Mouse (Mus musculus) hindbrain, embryonic 10.5 days (tissue): Measurements from ENCODE around the gene Limd2. TPM values are rescaled to one million over a fixed set of nuclear protein-coding genes. Genes with fewer than 3 reads are reported as not detected.

Source experiments
- DNase-seq: peaks from one replicate; pipeline ENCODE4 v3.0.0-alpha.2; 2017; ENCODE audit warnings: low spot score
- H3K27ac ChIP-seq: fragments of 300-500 bp; sonication (generic); 2 replicates; pipeline ENCODE4 v1.5.1; 2016; ENCODE audit warnings: mild to moderate bottlenecking, moderate library complexity
- H3K27me3 ChIP-seq: fragments of 300-500 bp; sonication (generic); 2 replicates; pipeline ENCODE4 v1.6.1; 2016; ENCODE audit warnings: mild to moderate bottlenecking; ENCODE audit not compliant: poor library complexity, insufficient read depth, severe bottlenecking
- H3K36me3 ChIP-seq: fragments of 300-500 bp; sonication (generic); 2 replicates; pipeline ENCODE4 v1.6.1; 2016; ENCODE audit warnings: mild to moderate bottlenecking, moderate library complexity
- H3K4me1 ChIP-seq: fragments of 300-500 bp; sonication (generic); replicated peaks from 2 replicates; pipeline ENCODE4 v1.6.1; 2016; ENCODE audit warnings: mild to moderate bottlenecking
- H3K4me3 ChIP-seq: fragments of 300-500 bp; sonication (generic); 2 replicates; pipeline ENCODE4 v1.5.1; 2016; ENCODE audit warnings: mild to moderate bottlenecking, moderate library complexity
- H3K9me3 ChIP-seq: fragments of 300-500 bp; sonication (generic); 2 replicates; pipeline ENCODE4 v1.6.1; 2016; ENCODE audit warnings: mild to moderate bottlenecking, moderate library complexity
- WGBS: fragments of 180-500 bp; shearing (Covaris S2); methylation state at CpG from one replicate; pipeline ENCODE4 v1.1.7; 2016; 5-methylcytosine and 5-hydroxymethylcytosine counted together
- polyA plus RNA-seq: library from polyadenylated mRNA; unstranded; fragments of >200 nt; fragmentation: Nextera tagmentation; extraction: Ambion mirVana; gene quantifications from 2 replicates; pipeline ENCODE4 v1.2.1, GENCODE M21; 2016

Limd2 gene
- polyA plus RNA-seq, 1 experiment from 2014 or later, result 418 TPM

DNA sequence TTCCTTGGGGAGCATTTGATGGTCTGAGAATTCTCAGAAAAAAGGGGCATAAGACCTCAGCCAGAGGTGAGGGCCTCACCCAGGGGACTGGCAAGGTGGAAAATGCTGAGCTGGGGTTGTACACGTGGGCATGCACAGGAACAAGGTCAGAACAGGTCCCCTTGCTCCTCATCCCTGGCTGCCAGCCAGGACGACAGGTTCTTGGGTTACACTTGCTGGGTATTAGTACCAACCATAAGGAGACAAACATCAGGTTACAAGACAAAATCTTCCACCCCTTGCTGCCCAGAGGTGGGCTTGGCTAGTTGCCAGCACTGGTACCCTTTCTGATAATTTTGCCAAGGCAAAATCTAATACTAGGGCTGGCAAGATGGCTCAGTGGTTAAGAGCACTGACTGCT, 1.6 kb upstream of the Limd2 start:
- Histone ChIP-seq H3K27ac (no peak overlapping the region), H3K27me3 (no peaks in the 10 kb centered on the region), H3K9me3 (no peaks in the 10 kb centered on the region), H3K36me3 (peaks cover 68% of the 10 kb centered on the region), H3K4me1 (peaks cover 45% of the 10 kb centered on the region), H3K4me3 (no peak overlapping the region)
- WGBS, result 92% methylated on average over 2 of the region's 2 CpGs
- no peak for DNase-seq

DNA sequence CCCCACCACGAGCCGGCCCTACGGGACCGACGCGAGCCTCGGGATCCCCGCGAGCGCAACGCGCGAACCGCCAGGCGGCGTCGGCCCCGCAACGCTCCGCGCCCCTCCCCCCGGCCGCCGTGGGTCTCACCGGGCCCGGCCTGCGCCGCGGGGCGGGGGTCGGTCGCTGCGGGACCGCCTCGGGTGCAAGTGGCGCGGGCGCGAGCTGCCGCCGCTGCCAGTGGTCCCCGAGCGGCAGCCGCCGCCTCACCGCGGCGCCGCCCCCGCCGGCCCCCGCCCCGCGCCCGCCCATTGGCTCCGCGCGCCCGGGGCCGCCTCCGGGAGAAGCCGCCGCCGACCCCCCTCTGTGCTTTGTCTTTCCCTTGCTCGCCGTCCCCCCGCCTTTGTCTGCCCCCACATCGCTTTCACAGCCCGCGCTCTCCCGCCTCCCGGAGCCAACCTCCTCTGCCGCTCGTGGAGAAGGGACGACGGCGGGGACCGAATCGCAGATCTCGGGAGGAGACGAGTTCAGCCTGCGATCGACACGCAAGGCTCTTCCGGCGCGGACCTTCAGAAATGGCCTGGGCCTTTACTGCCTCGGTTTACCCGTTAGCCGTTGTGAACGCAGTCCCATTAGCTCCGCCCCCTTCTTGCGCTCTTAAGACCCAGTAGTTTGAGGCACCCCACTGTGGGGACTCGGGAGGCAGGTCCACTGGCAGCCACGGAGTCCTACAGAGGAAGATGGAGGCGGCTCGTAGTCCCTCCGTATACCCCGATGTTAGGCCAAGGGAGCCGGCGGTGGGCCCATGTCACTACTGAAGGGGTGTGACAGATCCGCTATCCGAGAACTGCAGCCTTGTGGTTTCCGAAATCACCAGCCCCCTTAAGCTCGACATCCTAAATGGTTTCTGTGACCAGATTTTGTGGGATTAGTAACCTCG, 479 bp downstream of the Limd2 start:
- under 1% methylated on average over 101 of the region's 106 CpGs for WGBS
- Histone ChIP-seq H3K4me1 (peaks cover 58% of the 10 kb centered on the region), H3K27ac (peak overlapping the region; percentile 99), H3K27me3 (no peaks in the 10 kb centered on the region), H3K9me3 (no peaks in the 10 kb centered on the region), H3K4me3 (peak overlapping the region; percentile 89), H3K36me3 (peaks cover 68% of the 10 kb centered on the region)
- peak; percentile 85 for DNase-seq

DNA sequence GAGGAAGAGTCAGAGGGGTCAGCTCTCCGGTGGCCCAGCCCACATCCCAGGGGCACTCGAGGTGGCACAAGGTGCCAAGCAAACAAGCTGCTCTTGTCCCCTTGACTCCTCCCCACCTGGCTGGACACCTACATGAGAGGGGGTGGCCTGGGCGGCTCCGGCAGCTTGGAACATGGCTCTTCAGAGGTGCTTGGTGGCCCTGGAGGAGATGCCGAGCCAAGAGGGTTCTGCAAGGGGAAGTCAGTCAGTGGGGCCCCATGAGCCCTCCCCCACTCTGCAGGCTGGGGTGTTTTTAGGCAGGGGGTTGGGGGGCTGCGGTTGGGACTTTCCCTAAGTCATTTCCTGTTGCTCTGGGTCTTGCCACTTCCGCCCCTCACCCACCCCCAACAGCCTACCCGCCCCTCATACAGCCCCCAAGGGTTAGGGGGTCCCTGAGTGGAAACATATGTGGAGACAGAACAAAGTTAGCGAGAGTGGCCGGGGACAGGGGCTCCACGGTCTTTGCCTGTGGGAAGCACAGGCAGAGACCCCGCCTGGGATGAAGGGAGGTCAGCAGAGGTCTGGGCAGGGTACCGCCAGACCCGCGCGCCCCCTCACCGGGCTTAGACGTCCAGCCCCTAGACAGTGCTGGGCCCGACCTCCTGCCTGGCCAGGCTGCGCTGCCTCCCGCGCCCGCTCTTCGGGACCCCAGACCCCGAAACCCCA, 1.3 kb downstream of the Limd2 start:
- peak; percentile 67 for DNase-seq
- 2% methylated on average over 25 of the region's 25 CpGs for WGBS
- Histone ChIP-seq H3K36me3 (peaks cover 68% of the 10 kb centered on the region), H3K4me3 (peak overlapping the region; percentile 89), H3K4me1 (peaks cover 64% of the 10 kb centered on the region), H3K27me3 (no peaks in the 10 kb centered on the region), H3K9me3 (no peaks in the 10 kb centered on the region), H3K27ac (peak overlapping the region; percentile 99)

DNA sequence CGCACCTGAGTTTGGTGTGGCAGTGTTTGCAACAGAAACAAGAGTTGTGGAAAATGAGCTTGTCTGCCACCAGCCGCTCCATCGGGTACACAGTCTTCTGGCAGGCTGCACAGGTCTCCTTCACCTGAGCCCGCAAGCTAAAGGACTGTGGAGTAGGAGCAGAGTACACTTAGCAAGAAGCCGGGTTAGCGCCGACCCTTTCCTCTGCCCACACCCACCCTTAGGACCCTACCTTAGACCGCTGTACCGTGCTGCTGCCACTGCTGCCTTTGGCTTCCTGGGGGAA, 1.8 kb downstream of the Limd2 start:
- Histone ChIP-seq H3K36me3 (peaks cover 68% of the 10 kb centered on the region), H3K4me1 (peaks cover 69% of the 10 kb centered on the region), H3K27me3 (no peaks in the 10 kb centered on the region), H3K27ac (peak overlapping the region; percentile 99), H3K4me3 (peak overlapping the region; percentile 89), H3K9me3 (no peaks in the 10 kb centered on the region)
- WGBS, result 43% methylated on average over 9 of the region's 9 CpGs
- DNase-seq, result no peak

DNA sequence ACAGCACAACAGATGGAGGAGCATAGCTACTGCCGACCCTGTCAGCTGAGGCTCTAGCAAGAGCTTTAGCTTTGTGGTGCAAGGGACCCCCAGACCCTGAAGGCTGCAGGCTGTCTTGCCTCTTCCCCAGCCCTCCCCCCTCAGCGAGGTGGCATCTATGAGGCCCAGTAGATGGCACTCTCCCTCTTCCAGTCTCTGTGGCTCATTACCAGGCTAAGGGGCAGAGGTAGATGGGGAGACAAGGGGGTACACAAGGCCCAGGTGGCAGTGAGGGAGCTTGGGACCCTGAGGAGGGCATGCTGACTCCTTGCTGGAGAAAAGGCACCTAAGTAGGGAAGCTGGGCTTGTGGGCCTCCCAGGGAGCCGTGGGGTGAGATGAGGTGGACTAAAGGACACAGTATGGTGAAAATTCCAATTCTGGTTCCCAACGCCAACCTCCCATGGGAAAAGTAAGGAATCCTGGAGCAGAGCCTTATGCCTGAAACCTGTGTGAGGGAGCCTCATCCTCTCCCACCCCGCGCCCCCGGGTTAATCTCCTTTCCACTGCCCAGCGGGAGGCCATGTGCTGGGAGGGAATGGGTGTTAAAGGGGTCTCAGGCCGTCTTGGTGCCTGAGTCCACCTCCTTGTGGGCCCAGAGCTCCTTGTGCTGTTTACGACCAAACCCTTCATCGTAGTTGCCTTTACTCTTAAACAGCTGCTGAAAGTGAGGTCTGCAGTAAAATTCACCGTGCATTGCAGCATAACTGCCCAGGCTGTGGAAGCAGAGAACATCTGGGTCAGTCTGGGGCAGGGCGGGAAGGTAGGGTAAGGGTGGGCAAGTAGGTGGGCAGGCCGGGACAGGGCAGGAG, 2.4 kb downstream of the Limd2 start:
- no peaks in the 10 kb centered on the region for H3K27me3 ChIP-seq
- WGBS, result 66% methylated on average over 14 of the region's 14 CpGs
- peak overlapping the region; percentile 99 for H3K27ac ChIP-seq
- peak overlapping the region; percentile 89 for H3K4me3 ChIP-seq
- no peaks in the 10 kb centered on the region for H3K9me3 ChIP-seq
- peaks cover 68% of the 10 kb centered on the region for H3K36me3 ChIP-seq
- H3K4me1 ChIP-seq, result peaks cover 72% of the 10 kb centered on the region
- no peak for DNase-seq

DNA sequence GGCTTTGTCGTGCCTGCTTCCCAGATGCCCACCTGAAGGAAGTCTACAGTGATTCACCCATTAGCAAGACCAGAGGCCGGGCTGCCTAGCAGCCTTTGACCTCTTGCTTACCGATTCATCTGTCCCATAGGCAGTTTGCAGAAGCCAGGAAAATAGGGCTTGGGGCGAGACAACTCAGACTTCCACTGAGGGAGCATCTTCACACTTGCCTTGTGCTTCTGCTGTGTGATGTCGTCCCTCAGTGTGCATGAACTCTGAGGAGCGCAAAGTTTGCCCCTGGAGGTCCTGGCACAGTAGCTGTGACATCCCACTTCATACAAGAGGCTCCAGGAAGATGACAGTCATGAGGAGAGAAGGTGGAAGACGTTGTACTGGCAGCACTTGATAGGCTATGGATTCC, 3.5 kb downstream of the Limd2 start:
- 0 out of 2 replicates have a peak overlapping the region, but pooled peaks have one; percentile 12 for H3K27ac ChIP-seq
- no peaks in the 10 kb centered on the region for H3K27me3 ChIP-seq
- no peak for DNase-seq
- H3K36me3 ChIP-seq, result peaks cover 72% of the 10 kb centered on the region
- peaks cover 70% of the 10 kb centered on the region for H3K4me1 ChIP-seq
- H3K9me3 ChIP-seq, result no peaks in the 10 kb centered on the region
- WGBS, result 92% methylated on average over 7 of the region's 7 CpGs
- peak overlapping the region; percentile 6; the same call in 1 of the 2 replicates for H3K4me3 ChIP-seq

DNA sequence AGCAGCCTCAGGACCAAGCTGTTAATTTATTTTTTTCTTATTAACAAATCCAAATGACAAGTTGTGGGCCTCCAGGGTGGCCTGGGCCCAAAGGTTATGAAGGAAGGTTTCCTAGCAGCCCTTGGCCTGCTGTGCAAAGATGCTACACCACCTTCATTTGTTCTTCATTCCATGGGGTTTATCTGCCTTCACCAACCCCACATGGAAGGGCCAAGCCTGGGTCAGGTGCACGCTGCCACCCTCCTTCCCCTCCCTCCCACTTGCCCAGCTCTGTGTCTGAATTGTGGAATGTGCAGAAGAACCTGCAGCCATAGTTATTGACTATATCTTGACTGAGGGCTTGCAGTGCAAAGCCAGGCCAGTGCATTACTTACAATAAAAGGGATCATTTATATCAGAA, 4.4 kb downstream of the Limd2 start:
- H3K4me3 ChIP-seq, result no peak overlapping the region
- peaks cover 81% of the 10 kb centered on the region for H3K36me3 ChIP-seq
- H3K4me1 ChIP-seq, result peaks cover 62% of the 10 kb centered on the region
- no peaks in the 10 kb centered on the region for H3K9me3 ChIP-seq
- WGBS, result 93% methylated on average over 1 of the region's 1 CpGs
- no peak overlapping the region for H3K27ac ChIP-seq
- no peak for DNase-seq
- no peaks in the 10 kb centered on the region for H3K27me3 ChIP-seq

DNA sequence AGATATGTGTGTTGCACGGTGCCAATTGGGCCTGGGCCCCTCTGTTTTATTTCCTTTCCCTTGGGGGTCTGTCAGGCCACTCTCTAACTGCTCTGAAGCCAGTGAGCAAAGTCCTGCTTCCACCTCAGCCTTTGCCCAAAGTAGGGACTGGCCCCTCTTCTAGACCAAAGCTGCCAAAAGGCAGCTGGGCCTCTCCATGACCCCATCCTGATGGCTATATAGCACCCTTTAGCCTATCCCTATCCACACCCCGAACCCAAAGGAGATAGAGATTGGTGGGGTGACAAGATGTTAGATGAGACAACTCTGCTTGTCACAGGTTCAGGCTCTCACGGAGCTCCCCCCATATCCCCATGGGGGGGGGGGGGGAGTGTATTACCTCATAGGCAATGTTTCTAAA, 4.9 kb downstream of the Limd2 start:
- H3K9me3 ChIP-seq, result no peaks in the 10 kb centered on the region
- no peak overlapping the region for H3K27ac ChIP-seq
- no peak overlapping the region for H3K4me3 ChIP-seq
- H3K27me3 ChIP-seq, result no peaks in the 10 kb centered on the region
- no peak for DNase-seq
- peaks cover 86% of the 10 kb centered on the region for H3K36me3 ChIP-seq
- 75% methylated on average over 3 of the region's 3 CpGs for WGBS
- H3K4me1 ChIP-seq, result peaks cover 57% of the 10 kb centered on the region

DNA sequence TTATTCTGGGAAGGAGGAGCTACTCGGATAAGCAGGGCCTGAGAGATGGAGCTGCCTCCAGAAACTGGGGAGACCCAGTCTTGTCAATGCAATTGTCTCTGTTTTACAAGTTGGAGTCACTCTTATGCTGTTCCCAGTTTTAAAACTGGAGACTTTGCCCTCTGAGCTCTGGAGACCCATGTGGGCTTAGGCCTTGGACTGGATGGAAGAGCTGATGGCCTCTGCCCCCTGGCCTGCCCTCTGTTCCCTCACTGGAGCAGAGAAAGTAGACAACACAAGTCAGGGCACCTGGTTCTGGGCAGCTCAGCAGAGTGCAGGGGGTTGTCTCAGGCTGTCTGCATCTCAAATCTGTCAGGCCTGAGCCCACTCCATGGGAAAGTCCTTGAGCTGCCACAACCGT, 5.9 kb downstream of the Limd2 start:
- Histone ChIP-seq H3K36me3 (peaks cover 96% of the 10 kb centered on the region), H3K4me1 (peaks cover 52% of the 10 kb centered on the region), H3K4me3 (no peak overlapping the region), H3K27ac (peak overlapping the region; percentile 45; the same call in 1 of the 2 replicates), H3K27me3 (no peaks in the 10 kb centered on the region), H3K9me3 (no peaks in the 10 kb centered on the region)
- no peak for DNase-seq
- WGBS, result 76% methylated on average over 2 of the region's 2 CpGs

DNA sequence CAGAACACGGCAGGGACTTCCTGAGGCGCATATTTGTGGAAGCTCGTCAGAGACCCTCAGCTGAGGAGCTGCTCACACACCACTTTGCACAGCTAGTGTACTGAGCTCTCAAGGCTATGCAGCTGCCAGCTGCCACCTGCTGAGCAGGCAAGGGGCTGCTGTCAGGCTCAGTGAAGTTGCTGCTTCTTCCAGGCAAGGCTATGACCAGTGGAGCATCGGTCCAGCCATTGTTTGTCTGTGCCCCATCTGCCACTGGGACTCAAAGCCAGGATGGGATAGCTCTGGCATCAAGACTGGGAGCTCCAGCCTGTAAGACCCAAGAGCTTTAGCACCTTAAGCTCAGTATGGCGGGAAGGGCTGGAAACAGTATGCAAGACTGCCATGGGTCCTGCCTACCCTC, 6.6 kb downstream of the Limd2 start:
- no peaks in the 10 kb centered on the region for H3K9me3 ChIP-seq
- WGBS, result 78% methylated on average over 5 of the region's 5 CpGs
- no peak overlapping the region for H3K4me3 ChIP-seq
- peaks cover 100% of the 10 kb centered on the region for H3K36me3 ChIP-seq
- 0 out of 2 replicates have a peak overlapping the region, but pooled peaks have one; percentile 45 for H3K27ac ChIP-seq
- H3K27me3 ChIP-seq, result no peaks in the 10 kb centered on the region
- H3K4me1 ChIP-seq, result peaks cover 45% of the 10 kb centered on the region
- DNase-seq, result no peak

DNA sequence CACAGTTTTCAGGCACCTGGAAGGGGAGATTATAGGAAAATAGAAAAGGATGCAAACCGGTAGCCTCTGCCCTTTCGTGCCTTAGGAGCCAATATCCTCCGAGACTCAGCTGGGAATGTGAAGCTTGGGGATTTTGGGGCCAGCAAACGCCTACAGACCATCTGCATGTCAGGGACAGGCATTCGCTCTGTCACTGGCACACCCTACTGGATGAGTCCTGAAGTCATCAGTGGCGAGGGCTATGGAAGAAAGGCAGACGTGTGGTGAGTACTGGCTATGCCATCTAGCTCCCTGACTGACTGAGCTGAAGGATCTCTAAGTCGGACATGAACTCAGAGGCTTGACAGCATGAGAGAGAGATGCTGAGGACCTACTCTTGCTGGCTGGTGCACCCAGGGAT, 8.5 kb downstream of the Limd2 start:
- Histone ChIP-seq H3K27ac (no peak overlapping the region), H3K27me3 (no peaks in the 10 kb centered on the region), H3K36me3 (peaks cover 100% of the 10 kb centered on the region), H3K9me3 (no peaks in the 10 kb centered on the region), H3K4me3 (no peak overlapping the region), H3K4me1 (peaks cover 26% of the 10 kb centered on the region)
- DNase-seq, result no peak
- 84% methylated on average over 8 of the region's 8 CpGs for WGBS

DNA sequence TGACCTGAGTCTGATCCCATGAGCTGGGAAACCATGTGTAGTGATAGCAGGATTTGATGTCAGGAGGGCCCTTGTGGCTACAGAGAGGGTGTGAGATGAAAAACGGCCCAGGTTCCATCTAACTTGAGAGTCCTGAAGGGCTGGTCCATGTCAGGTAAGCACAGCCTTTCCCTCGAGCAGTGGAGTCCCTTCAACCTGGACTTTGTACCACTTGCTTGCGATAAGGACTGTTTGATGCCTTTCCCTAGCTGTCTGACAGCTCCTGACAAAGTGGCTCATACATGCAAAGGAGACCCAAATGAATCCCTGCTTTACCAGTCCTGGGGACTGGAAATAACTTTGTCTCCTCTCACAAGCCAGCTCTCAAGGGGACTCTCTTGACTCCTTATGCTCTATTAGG, 9.4 kb downstream of the Limd2 start:
- no peak overlapping the region for H3K27ac ChIP-seq
- WGBS, result 90% methylated on average over 3 of the region's 3 CpGs
- no peak for DNase-seq
- peaks cover 98% of the 10 kb centered on the region for H3K36me3 ChIP-seq
- no peaks in the 10 kb centered on the region for H3K9me3 ChIP-seq
- H3K4me3 ChIP-seq, result no peak overlapping the region
- no peaks in the 10 kb centered on the region for H3K27me3 ChIP-seq
- peaks cover 18% of the 10 kb centered on the region for H3K4me1 ChIP-seq
